Mouse (Mus musculus) kidney, postnatal 36 days (tissue): ENCODE measurements at regions not wholly inside any gene's neighbourhood (a gene's known extent, or its start where the extent isn't known, plus 50 kb on each side); places are given as distances from the start of the nearest gene placed in this dataset.

Experiments
- DNase-seq, 2 experiments: peaks; one replicate each; pipeline ENCODE4 v3.0.0; 2021 to 2022; ENCODE audit warnings: mixed read lengths in 2 of 2

DNA sequence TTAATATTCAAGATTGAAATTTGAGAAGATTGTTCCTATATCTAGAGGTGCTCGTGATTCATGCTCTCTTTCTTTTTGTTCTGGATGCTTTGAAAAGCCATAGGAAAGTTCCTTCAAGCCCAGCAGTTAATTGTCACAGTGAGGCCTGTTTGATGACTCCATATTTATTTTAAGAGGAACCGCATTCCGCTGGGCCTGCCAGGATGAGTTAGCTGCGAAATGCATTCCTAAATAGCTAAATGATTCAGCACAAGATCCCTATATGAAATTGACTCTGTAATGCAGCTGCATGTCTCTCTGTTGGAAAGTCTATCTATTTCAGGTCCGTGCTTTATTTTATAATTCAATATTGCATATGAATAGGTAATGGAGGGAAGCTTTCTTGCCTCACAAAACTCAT lies 511.9 kb upstream of the Adgra3 start:
- no peak for DNase-seq

DNA sequence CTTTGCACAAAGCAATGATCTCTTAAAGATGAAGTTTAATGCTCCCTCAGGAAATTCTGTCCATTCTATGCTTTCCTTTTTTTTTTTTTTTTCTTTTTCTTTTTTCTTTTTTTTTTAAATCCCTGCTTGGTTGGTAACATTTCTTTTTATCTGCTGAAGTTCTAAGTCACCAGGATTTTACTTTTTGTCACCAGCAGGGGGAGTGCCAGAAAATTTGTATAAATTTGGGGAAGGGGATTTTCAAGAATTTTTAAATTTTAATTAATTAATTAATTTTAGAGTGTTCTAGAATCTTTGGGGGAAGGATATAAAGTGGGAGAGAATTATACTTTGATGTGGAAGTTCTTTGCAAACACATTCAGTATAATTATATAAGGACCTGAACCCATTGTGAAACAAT lies 492.3 kb upstream of the Adgra3 start:
- DNase-seq, result peak in 1 of 2 experiments; percentile 4

DNA sequence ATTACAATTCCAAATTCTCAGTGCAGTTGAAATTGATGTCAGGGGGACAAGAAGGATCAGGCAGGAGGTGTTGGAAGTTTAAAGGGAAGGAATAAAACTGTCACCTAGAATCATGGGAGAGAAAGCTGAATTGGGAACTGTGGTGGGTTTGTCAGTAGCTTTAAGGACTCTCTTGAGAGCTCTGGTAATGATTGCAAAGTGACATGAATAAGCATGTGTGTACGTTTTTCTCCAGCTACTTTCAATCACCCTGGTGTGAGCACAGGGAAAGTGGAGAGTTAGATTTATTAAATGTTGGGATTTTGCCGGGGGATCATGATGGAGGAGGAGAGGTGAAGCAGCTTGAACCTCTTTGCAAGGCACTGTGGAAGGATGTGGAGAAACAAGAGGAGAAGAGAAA lies 453.7 kb upstream of the Adgra3 start:
- DNase-seq, result no peak

DNA sequence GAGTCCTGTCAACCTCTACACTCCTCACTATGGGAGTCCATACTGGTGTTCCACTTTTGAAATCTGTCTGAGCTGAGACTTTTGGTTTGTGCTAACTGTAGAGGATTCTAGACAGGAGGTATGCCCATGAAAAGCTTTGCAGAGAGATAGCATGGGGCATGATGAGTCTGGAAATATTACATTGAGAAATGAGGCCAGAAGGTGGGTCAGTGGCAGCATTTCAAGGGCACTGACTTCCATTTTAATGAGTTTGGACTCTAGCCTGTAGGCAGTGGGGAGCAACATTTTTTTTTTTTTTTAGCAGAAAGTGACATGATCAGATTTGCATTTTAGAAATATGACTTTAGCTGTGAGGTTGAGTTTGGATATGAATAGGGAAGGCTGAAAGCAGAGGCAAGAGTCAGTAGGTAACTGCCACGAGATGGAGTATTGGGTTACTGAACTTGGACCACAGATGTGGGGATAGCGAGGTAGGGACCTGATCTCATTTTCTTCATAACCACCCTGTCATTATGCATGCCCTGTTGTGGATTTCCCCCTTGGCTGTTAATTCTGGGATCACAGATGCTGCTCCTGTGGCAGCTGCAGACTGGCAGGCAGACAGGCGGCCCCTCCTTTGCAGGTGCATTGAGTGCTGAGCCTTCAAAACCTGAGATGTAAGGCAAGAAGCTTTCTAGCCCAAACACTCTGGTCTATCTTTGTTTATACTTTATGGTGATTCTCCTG lies 451.1 kb upstream of the Adgra3 start:
- no peak for DNase-seq

DNA sequence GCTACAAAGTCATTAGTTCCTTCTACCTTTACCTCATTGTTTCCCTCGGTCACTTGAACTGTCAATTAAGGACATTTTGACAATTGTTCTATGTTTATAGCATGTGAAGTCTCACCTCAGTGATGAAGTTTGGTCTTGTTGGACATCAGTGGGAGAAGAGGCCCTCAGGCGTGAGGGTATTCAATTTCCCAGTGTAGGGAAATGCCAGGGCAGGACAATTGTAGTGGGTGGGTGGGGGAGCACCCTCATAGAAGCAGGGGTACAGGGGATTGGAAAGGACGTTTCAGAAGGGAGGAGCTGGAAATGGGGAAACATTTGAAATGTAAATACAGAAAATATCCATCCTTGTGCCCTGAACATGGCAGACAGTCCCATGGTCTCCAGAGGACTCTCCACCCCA lies 431.4 kb upstream of the Adgra3 start:
- DNase-seq, result no peak

DNA sequence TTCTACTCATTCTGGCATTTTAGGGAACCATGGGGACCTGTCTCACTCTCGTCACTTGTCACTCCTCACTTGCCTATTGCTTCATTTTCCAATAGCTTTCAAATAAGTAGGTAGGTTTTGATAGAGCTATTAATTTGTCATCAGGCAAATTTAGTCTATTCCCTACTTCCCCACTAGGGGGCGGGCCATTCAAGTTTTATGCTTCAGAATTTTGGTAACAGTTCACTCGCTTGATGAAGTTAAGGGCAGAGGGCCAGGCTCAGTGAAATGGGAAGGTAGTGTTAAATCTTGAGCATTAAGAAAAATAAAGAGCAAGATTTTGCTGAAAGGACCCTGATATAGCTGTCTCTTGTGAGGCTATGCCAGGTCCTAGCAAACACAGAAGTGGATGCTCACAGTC lies 418.2 kb upstream of the Adgra3 start:
- DNase-seq, result peak; percentile 43 to 76

DNA sequence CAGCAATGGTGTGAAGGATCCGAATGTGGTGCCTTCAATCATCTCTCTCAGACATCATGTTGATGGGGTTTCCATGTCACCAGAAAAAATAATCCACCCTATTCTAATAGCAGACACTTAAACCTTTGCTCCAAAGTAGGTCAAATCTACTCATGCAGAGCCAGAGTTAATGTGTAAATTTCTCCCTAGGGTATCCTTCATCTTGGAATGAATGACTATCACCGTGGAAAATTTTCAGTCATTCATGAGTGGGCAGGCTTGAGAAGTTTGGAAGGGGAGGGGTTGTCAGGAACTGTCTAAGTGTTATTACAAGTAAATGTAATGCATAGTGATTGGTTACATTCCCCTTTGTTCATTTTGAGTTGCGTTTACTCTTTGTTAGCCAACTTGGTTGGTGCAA lies 402.7 kb upstream of the Adgra3 start:
- peak in 1 of 2 experiments; percentile 42 for DNase-seq

DNA sequence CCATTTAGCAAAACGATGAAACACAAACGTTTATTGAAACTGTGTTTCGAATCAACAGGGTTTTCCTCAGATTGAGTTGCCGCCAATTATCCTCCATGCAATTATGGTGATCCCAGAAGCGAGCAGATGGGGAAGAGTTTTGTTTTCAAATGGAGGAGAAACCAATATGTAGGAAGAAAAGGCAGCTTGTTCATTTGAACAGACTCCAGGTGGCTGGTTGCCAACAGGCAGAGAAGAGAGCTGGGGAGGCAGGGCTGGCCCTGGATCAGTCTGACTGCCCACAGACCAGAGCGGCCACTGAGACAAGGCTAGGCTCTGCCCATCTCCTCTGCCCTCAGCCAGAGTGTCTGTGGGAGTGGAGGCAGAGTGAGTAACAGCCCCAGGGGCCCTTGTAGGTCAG lies 398.8 kb upstream of the Adgra3 start:
- DNase-seq, result peak; percentile 4 to 55

DNA sequence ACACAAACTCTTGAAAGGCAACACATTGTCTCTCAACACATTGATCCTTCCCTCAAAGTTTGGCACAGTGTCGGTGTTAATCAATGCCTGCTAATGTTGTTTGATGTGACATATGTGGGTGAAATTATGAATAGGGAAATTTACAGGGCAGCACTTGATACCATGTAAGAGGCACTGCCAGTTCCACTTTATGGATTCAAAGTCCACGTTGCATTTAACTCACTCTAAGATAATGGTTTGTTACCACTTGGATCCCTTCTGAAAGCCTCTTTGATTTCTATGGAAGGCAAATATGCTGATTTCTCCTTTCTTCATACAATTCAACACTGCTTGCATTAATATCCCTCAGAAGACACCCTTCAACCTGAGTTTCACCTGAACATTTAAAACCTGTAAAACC lies 395.6 kb upstream of the Adgra3 start:
- DNase-seq, result no peak

DNA sequence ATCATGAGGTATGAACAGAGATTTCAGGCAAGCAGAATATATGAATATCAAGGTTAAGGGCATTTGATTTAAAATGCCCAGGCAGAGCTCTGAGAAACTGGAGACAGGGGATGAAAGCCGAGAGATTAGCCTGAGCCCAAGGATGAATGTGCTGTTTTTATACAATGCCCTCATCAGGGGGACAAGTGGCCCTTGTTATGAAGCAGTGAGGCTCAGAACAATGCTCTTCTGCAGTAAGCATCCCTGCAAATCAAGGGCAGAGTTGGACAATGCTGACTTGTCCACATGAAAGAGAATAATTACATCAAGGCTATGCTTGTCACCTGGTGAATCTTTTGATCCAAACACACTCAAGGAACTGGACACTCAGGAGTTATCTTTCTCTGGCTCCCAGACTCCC lies 348.1 kb upstream of the Adgra3 start:
- no peak for DNase-seq

DNA sequence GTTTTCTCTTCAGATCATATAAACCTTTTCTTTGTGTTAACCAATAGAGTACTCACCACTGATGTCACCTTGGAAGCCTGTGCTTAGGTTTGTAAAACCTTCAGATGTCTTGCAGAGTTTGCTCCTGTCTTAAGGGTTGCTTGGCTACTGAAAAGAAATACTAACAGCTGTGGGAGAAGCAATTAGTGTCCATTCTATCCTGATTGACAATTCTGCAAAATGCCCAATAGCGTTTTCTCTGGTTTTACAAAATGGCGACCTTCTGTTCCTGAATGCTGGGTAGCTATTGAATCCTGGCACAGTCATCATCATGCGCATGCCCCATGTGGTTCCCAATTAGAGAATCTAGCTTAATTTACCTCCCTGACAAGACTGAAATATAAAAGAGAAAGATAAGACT lies 347.7 kb upstream of the Adgra3 start:
- no peak for DNase-seq
